Comparison of ENCODE assay signal across 34 mouse cellular contexts in the genomic region with DNA sequence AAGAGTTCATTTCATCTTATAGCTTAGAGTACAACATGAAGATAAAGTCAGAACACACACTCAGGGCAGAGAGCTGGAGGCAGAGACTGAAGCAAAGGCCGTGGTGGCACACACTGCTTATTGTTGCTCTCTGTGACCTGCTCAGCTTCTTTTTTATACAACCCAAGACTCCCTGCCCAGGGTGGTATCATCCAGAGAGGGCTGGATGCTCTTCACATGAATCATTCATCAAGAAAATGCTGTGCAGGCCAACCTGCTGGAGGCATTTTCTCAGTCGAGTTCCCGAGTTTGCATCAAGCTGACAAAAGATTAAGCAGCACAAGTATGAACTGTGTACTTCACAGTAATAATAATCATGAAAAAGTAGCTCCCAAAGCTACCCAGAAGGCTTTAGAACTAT.
"Had no signal": no experiment of that assay in that cellular context is flagged by ENCODE, and none has a peak within 500 bp of the region (broad histone marks: within the 10 kb centered on the region; RNA-seq: fewer than 3 reads in every experiment).

No protein-coding gene starts in this region.

- H3K9me3 ChIP-seq: heart, embryonic 12.5 days; heart, embryonic 13.5 days; heart, embryonic 15.5 days; hindbrain, embryonic 10.5 days; hindbrain, embryonic 12.5 days; hindbrain, embryonic 13.5 days; hindbrain, embryonic 15.5 days; intestine, embryonic 15.5 days; kidney, embryonic 15.5 days had no signal

- H3K4me3 ChIP-seq: heart, embryonic 12.5 days; heart, embryonic 13.5 days; heart, embryonic 15.5 days; hindbrain, embryonic 10.5 days; hindbrain, embryonic 12.5 days; hindbrain, embryonic 13.5 days; hindbrain, embryonic 15.5 days; intestine, embryonic 15.5 days; kidney, embryonic 15.5 days; layer of hippocampus, adult 2 months; left cerebral cortex, adult 2 months had no signal

- H3K27me3 ChIP-seq: heart, embryonic 12.5 days; heart, embryonic 13.5 days; heart, embryonic 15.5 days; hindbrain, embryonic 12.5 days; hindbrain, embryonic 13.5 days; hindbrain, embryonic 15.5 days; intestine, embryonic 15.5 days; kidney, embryonic 15.5 days had no signal

- H3K9ac ChIP-seq: heart, embryonic 12.5 days; heart, embryonic 13.5 days; heart, embryonic 15.5 days; hindbrain, embryonic 12.5 days; hindbrain, embryonic 13.5 days; hindbrain, embryonic 14.5 days; hindbrain, embryonic 15.5 days; intestine, embryonic 15.5 days; kidney, embryonic 15.5 days had no signal

- H3K4me1 ChIP-seq: heart, embryonic 12.5 days; heart, embryonic 13.5 days; heart, embryonic 15.5 days; hindbrain, embryonic 10.5 days; hindbrain, embryonic 12.5 days; hindbrain, embryonic 13.5 days; hindbrain, embryonic 15.5 days; intestine, embryonic 15.5 days; kidney, embryonic 15.5 days had no signal

- H3K27ac ChIP-seq: heart, embryonic 13.5 days; heart, embryonic 15.5 days; hindbrain, embryonic 10.5 days; hindbrain, embryonic 12.5 days; hindbrain, embryonic 13.5 days; hindbrain, embryonic 14.5 days; hindbrain, embryonic 15.5 days; hindbrain, postnatal 0 days; intestine, embryonic 15.5 days; kidney, embryonic 15.5 days; kidney, postnatal 0 days; layer of hippocampus, adult 2 months; left cerebral cortex, adult 2 months had no signal

- DNase-seq: heart, postnatal 10 days; heart, postnatal 14 days; heart, postnatal 36 days; kidney, adult 11 months; kidney, adult 18-20 months; kidney, adult 2 months; kidney, adult 8-10 months; kidney, adult 9 months; kidney, postnatal 10 days; kidney, postnatal 14 days; kidney, postnatal 25 days; kidney, postnatal 36 days; kidney, postnatal 4 days; layer of hippocampus, adult 9-11 months; layer of hippocampus, postnatal 36 days had no signal

- ATAC-seq: hindbrain, embryonic 16.5 days; hindbrain, postnatal 0 days; inflammation-experienced regulatory T-cells, adult 6 months; intestine, embryonic 15.5 days; intestine, embryonic 16.5 days; intestine, postnatal 0 days had no signal

- H3K4me2 ChIP-seq: heart, embryonic 11.5 days; heart, embryonic 12.5 days; heart, embryonic 13.5 days; heart, embryonic 15.5 days; hindbrain, embryonic 12.5 days; hindbrain, embryonic 13.5 days; hindbrain, embryonic 14.5 days; hindbrain, embryonic 15.5 days; intestine, embryonic 15.5 days; kidney, embryonic 15.5 days had no signal
